Mouse (Mus musculus) v-Abl transformed pro-B cells (cell line): ENCODE measurements around the gene Lmln.
"Not testable (repeated sequence)": the region's sequence is repeated elsewhere in the genome, so short reads cannot be mapped to it uniquely, and the experiment has no call there.

Source experiments
- in situ Hi-C, 2 experiments: fragments of 400-800 bp; cut with MboI; formaldehyde crosslinking; loops; one replicate each; pipeline ENCODE4 v1.15.1; 2025; ENCODE audit not compliant: unreplicated experiment in 2 of 2

Gene Lmln

DNA sequence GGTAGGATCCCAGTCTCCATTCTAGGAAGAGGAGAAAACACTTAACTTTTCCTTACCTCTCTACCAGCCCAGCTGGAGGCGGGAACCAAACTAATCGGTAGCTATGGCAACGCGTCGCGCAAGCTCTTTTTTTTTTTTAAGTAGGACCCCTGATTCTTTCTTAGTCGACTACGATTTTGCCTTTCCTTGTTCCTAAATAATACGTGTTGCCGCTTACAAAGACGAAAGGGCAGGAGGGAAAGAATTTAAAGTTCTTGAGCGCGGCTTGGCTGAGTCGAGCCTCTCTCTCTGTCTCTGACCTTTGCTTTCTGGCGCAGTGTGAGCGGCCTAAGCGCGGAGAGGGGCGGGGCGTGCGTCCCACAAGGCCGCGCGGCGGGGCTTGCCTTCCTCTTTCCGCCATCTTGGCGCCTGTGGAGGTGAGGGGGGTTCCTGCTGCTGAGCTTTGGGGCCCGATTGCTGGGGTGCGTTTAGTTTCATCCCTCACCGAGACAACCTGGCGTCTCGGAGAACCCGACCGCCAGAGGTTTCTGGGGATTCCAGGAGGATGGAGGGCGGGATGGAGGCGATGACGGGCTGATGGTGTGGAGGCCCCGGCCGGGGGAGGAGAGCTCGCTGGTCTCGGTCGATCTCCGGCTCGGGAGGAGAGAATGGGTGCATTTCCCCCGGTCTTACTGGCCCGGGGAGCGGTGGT is 6.1 kb upstream of the Lmln start, which contains the start of the genes Iqcg and Rpl35a:
Gene Iqcg, minus strand, starts transcription at position 124 of the 691 bp plus-strand sequence.
Gene Rpl35a, plus strand, starts transcription at position 359 of the 691 bp plus-strand sequence.
- in situ Hi-C loops = no loop called here

DNA sequence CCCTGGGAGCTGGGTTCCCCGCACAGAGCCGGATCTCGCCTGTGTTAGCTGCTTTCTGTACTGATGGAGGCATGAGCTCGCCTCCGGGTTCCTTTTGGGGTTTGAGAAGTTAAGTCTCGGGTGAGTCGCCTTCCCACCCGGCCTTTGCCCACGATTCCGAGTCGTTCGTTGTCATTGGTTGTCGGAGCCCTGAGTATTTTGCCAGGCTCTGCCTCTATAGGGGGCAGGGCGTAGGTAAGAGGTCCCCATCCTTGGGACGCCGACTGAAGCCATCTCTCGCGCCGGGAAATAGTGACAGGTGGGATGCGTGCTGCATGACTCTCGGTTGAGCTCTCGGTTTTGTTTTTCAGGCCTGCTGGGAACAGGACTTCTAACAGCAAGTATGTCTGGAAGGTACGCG is 5.5 kb upstream of the Lmln start:
- in situ Hi-C loops = no loop called here

DNA sequence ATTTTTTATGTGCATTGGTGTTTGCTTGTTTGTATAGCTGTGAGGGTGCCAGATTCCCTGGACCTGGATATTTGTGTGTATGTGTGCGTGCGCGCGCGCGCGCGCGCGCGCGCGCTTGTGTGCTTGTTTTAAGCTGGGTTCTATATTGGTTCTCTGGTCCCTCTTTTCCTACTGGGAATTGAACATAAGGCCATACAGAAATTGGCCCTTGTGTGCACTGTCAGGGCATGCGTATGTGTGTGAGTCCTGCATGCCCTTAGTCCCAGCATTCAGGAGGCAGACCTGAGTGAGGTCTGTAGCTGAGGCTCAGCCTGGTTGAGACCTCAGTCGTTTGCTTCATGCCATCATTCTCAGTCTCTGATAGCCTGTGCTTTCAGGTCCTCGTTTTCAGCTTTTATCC is 4.3 kb upstream of the Lmln start:
- in situ Hi-C loops = no loop called here

DNA sequence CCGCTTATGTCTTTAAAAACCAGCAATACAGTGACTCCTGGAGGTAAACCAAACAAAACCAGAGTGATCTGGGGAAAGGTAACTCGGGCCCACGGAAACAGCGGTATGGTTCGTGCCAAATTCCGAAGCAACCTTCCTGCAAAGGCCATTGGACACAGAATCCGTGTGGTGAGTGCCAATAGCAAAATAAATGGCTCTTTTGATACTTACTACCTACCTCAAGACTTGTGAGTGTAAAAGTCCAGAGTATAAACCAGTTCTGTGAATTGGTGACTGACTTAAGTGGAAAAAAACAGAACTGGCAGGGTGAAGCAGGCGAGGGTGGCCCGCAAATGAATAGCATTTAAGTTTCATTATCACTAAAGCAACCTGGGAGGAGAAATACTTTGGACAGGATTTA is 3.7 kb upstream of the Lmln start:
- in situ Hi-C loops = not testable (repeated sequence)

DNA sequence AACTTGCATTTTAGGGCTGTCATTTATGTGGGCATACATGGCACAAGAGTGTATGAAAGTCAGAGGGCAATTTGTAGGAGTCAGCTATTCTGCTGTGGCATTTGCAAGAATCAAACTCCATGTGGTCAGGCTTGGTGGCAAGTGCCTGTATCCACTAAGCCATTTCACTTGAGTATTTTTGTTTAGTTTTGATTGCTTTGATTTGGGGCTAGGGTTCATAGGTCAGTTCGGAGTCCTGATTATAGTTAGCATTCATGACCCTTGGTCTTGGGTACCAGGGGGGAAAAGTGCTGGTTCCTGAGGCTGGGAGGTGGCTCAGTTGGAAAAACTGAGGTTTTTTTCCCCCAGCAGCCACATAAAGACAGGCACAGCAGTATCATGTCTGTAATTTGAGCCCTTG is 2.9 kb upstream of the Lmln start:
- in situ Hi-C loops = no loop called here

DNA sequence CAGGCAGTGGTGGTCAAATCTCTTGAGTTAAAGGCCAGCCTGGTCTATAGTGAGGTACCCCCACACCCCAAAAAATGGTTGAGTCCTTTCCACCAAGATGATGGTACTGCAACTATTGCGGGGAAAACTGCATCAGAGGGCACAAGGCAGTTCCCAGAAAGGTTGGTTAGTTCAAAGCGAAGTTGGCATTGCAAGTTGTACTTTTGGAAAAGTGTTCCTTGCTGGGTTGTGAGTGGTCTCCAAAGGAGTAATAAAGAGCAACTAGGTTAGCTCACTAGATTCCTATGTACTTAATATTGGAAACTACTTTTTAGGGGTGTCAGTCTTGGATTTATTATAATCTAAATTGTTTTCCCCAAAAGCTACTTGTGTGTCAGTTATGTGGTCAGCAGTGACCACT is 1.4 kb upstream of the Lmln start:
- in situ Hi-C loops = no loop called here

DNA sequence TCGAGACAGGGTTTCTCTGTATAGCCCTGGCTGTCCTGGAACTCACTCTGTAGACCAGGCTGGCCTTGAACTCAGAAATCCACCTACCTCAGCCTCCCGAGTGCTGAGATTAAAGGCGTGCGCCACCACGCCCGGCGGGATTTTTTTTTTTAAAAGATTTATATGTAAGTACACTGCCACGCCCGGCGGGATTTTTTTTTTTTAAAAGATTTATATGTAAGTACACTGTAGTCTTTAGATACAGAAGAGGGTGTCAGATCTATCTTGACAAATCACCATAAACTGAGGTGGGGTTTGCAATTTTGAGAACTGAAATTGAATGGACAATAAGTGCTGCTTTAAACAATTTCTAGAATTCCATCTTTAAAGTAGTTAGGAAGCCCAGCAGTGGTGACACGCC is 921 bp upstream of the Lmln start:
- in situ Hi-C loops = no loop called here

DNA sequence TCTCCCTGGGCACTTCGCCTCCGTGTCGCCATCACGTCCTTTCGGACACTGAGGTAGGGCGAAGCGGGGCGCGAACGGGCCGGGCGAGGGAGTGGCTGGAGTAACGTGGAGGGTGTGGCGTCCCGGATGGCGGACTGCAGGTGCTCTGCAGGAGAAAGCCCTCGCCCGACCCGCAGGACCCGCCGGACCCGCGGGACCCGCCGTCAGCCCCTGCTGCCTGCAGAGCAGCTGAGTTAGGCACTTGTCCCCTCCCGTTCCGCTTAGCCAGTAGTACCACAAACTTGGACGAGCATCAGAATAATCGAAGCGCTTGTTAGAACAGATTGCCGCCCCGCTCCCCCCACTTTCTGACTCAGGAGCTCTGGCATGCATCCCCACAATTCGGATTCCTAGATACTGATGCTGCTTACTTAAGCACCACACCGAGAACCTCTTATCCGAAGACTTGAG is 386 bp downstream of the Lmln start:
- in situ Hi-C loops = no loop called here

DNA sequence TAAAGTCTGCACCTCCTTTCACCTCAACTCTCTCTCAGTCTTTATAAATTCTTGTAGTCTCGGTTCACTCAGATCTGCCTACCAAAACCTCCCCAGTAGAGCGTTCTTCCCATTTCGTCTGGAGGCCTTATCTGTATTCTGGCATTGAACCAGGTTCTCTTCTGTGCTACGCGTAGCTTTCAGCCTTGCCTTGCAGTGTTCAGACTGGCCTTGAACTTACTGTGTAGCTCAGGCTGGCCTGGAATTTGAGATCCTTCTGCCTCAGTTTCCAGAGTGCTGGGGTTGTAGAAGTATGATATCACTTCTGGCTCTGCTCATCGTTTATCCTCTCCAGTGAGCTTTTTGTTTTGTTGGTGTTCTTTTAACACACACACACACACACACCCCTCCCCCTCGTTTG is 946 bp downstream of the Lmln start:
- in situ Hi-C loops = no loop called here

DNA sequence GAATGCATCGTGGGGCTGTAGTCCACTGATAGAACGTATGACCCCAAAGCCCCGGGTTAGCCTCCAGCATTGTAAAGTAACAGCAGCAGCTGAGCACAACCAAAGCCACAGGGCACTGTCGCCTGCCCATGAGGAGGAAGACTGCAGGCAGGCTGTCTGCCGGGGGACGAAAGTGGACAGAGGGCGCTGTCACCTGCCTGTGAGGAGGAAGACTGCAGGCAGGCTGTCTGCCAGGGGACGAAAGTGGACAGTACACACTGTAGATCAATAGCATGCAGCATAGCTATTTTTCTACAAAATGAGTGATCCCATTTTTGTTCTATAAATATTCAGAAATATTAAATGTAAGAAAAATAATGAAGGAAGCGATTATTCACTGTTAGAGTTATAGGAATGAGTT is 2.3 kb downstream of the Lmln start:
- in situ Hi-C loops = no loop called here

DNA sequence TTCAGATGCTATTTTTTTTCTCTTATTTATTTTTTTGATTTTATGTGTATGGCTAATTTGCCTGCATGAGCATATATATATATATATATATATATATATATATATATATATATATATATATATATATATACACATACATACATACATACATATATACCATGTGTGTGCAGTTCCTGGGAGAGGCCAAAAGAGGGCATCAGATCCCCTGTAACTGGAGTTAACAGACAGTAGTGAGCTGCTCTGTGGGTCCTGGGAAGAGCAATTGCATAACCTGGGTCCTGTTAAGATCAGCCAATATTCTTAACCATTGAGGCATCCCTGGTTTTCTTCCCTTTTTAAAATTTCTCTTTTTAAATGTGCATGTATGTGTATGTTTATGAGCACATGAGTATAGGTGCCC is 8.6 kb downstream of the Lmln start:
- in situ Hi-C loops = no loop called here

DNA sequence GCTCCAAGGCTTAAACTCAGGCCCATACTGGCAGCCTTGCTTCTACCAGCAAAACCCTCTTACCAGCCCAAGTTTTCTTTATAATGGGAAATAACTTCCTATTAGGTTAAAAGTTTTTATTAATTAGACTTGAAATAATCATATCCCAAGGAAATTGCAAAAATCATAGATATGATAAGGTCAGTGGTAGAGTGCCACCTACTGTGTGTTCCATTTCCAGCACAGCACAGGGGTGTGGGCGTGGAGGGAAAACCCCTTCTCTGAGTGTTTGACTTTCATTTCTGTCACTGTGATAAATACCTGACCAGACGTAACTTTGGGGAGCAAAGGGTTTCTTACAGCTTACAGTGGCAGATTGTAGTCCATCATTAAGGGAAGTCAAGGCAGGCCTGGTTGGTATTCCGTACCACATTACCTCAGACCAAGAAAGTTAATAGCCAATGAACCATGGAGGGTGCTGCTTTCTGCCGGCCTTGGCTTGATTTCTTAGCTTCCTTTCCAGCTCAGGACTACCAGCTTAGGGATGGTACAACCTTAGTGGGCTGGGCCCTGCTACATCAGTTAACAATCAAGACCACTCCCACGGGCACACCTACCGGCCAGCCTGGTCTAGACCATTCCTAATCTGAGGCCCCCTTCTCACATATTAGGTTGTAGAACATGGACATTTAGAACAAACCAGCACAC is 10.7 kb downstream of the Lmln start:
- in situ Hi-C loops = no loop called here

DNA sequence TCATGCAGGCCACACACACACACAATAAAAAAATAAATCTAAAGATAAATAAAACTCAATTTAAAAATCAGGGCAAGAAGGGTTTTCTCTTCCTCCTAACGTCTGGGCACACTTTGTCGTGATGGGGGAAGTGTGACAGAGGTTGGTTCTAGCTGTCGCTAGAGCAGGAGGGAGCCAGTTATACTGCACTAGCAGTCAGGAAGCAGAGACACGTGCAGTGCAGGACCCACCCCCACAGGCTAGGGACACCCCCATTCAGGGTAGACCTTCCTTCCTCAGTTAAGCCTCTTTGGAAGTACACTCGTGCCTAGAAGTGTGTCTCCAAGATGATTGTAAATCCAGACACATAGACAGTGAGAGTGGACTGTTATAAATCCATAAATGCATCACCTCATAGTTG is 12.6 kb downstream of the Lmln start:
- in situ Hi-C loops = no loop called here

DNA sequence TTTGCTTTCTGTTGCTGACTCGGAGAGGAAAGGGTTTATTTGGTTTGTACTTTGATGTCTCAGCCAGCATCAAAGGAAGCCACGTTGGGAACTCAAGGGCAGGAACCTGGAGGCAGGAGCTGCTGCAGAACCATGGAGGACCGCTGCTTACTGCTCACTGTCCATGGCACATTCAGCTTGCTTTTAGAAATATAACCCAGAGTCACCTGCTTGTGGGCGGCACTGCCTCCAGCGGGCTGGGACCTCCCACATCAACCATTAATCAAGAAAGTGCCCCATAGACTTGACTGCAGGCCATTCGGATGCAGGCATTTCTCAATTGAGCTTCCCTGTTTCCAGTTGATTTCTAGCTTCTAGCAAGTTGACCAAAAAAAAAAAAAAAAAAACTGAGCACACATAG is 13.8 kb downstream of the Lmln start:
- in situ Hi-C loops = no loop called here

DNA sequence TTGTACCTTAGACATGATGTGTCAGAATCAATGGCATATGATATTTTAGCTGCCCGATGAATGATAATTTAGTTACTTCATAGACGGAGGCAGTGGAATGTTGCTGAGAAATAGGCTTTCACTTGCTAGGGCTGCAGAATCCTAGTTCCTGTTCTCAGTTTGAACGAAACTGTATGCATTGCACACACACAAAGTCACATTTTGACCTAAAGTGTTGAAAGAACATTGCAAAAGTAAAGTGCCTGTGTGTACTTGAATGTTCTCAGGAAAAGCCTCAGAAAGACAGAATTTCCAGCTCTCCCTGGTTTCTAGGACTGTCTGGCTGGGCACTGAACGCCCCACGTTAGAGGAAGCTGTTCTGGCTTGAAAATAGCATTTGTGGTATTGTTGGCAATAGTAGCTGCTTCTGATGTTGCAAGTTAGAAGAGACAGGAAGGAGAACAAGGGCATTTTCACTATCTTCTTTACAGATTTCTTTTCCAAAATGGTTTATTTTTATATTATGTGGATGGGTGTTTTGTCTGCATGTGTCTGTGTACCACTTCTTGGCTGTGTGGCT is 14.8 kb downstream of the Lmln start:
- in situ Hi-C loops = no loop called here

DNA sequence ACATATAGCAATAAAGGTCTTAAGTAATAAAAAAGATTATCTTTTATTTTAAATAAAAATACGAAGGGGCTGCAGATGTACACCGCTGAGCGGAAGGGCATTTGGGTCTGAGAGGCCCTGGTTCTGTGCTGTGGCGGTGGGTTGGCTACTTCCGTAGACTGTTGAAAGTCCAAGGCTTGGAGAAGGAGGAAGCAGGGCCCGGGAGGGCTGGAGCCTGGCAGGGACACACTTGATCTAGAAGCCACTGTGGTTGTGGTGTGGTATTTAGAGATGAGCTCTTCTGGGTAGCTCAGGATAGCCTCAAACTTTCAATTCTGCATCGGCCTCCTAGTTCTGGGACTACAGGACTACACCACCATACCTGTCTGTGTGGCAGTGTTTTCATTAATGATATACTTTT is 17.7 kb downstream of the Lmln start:
- in situ Hi-C loops = no loop called here

DNA sequence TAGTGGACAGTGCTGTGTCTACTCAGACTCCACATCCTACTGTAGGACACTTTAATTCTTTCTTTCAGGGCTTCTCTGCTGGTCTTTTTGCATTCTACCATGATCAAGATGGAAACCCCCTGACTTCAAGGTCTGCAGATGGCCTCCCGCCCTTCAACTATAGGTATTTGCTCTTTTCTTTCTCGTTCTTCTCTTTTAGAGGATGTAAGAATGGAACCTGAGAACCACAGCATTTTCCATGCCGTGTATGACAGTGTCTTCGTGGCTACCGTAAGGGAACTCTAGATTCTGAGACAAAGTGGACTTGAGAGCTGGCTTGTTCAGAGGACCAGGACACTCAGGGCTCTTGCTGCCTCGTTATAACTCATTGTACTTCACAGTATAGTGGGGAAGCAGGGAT is 20.6 kb downstream of the Lmln start:
- in situ Hi-C loops = no loop called here

DNA sequence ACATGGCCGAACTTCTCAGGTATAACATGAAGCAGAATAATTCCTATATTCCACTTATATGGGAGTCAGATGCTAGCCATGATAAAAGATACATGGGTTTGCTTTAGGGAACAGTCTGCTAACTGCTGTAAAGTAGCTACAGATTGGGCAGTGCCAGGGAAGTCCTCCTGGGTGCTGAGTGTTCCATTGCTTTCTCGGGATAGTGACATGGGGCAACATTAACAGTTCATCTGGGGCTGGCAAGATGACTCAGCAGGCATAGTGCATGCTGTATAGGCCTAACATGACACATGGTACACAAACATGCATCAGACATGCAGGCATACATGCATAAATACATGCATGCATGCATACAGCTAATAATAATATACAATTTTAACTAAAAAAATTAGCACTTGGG is 21.7 kb downstream of the Lmln start:
- in situ Hi-C loops = no loop called here

DNA sequence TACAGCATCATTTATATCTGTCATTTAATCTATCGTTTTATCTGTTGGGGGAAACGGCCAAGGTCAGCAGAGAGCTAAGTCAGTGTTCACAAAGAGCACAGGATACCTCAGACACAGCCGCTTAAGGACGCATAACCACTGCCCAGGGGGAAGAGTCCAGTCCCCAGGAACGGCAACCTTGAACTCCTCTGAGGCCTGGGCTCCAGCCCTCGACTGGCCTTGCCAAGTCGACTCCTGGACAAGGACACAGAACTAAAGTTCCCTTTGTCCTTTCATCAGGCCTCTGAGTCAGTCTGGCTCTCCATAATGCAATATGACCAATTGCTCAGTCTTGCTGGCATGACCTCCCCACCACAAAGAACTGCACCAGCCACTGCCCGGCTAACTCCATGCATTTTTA is 23.3 kb downstream of the Lmln start:
- in situ Hi-C loops = no loop called here

DNA sequence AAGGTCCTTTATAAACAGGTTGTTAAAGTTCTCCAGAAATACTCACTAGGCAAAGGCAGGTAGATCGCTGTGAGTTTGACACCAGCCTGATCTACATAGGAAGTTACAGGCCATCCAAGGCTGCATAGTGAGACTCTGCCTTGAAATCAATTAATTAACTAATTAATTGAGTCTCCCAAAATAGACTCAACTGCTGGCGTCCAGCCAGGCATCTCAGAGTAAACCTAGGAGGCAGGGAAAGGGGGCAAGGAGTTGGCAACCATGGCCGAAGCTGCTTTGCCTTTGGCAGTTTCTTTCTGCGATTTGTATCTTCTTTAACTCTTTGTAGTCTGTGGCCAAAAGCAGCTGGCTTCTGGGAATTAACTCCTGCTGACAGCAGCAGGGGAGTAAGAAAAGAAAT is 51.4 kb downstream of the Lmln start:
- in situ Hi-C loops = no loop called here

DNA sequence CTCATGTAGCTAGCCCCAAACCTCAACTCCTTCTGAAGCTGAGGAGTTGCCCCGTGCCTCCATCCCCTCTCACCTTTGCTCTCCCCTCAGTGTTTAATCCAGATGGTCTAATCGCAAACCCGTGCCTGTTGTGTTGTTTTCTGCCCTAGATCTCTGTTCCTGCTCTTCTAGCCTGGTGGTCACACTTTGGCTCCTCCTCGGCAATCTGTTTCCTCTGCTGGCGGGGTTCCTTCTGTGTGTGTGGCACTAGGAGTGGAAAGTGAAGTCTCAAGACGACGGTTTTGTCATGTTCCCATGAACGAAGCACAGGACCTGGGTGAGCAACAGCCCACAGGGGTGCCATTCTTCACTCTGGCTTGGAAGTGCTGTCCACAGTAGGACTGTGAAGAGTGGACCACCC is 61.1 kb downstream of the Lmln start:
- in situ Hi-C loops = no loop called here
